Mouse (Mus musculus): ENCODE data around the gene Cdh3. TPM values are rescaled to one million over a fixed set of nuclear protein-coding genes. Genes with fewer than 3 reads are reported as not detected.

Cdh3 gene
- polyA plus RNA-seq, 1 experiment = not detected

DNA sequence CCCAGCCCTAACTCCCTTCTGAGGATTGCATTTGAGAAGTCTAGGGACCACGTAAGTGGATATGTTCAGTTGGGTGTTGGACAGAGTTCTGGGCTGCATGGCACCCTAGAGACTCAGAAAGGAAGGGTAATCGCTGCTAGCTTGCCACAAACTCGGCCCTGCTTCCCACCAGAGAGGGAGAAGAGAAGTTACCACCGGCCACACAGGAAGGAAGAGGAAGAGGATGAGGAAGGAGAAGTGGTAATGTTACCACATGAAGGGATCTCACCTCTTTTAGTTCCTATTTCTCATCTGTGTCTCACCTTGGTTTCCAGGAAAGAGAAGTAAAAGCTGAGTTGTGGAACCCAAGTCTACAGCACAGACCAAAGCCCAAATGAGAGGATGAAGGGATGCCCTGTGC lies 63.6 kb downstream of the Cdh3 start:
- Histone ChIP-seq H3K4me3 (ENCODE audit: insufficient read depth, low read depth, low read length) (no peak overlapping the region), H3K4me1 (ENCODE audit: control insufficient read depth, insufficient read depth, low read length) (peaks cover 5% of the 10 kb centered on the region; the same call in 1 of the 2 replicates), H3K27ac (ENCODE audit: insufficient read depth, low read depth, low read length) (no peak overlapping the region)
- TF ChIP-seq CTCF (IDR thresholded peaks at IDR 0.05; ENCODE audit: insufficient read depth, low read depth, low read length) (no peak), POLR2A (IDR thresholded peaks at IDR 0.05; ENCODE audit: insufficient read depth, low read depth, low read length) (no peak)
- WGBS = 94% methylated on average over 4 of the region's 4 CpGs

- no peak overlapping the region for H3K4me3 ChIP-seq (ENCODE audit: insufficient read depth, low read depth, low read length)
- TF ChIP-seq CTCF (IDR thresholded peaks at IDR 0.05; ENCODE audit: insufficient read depth, low read depth, low read length) (no peak), POLR2A (IDR thresholded peaks at IDR 0.05; ENCODE audit: insufficient read depth, low read depth, low read length) (no peak)
- H3K4me1 ChIP-seq (ENCODE audit: control insufficient read depth, insufficient read depth, low read length) = peaks cover 5% of the 10 kb centered on the region; the same call in 1 of the 2 replicates
- WGBS = 33% methylated on average over 6 of the region's 6 CpGs
- no peak overlapping the region for H3K27ac ChIP-seq (ENCODE audit: insufficient read depth, low read depth, low read length)
These were observed 66.3 kb downstream of the Cdh3 start for GRCm38 (mm10) chr8:106576849-106577555.

GRCm38 (mm10) chr8:106579510-106579909 lies 68.8 kb downstream of the Cdh3 start:
- 93% methylated on average over 2 of the region's 2 CpGs for WGBS
- Histone ChIP-seq H3K4me1 (ENCODE audit: control insufficient read depth, insufficient read depth, low read length) (peaks cover 5% of the 10 kb centered on the region; the same call in 1 of the 2 replicates), H3K4me3 (ENCODE audit: insufficient read depth, low read depth, low read length) (no peak overlapping the region), H3K27ac (ENCODE audit: insufficient read depth, low read depth, low read length) (no peak overlapping the region)
- TF ChIP-seq CTCF (IDR thresholded peaks at IDR 0.05; ENCODE audit: insufficient read depth, low read depth, low read length) = no peak
- TF ChIP-seq POLR2A (IDR thresholded peaks at IDR 0.05; ENCODE audit: insufficient read depth, low read depth, low read length) = no peak

GRCm38 (mm10) chr8:106581344-106582088 lies 70.8 kb downstream of the Cdh3 start:
- TF ChIP-seq CTCF (IDR thresholded peaks at IDR 0.05; ENCODE audit: insufficient read depth, low read depth, low read length) (no peak), POLR2A (IDR thresholded peaks at IDR 0.05; ENCODE audit: insufficient read depth, low read depth, low read length) (no peak)
- Histone ChIP-seq H3K27ac (ENCODE audit: insufficient read depth, low read depth, low read length) (no peak overlapping the region), H3K4me3 (ENCODE audit: insufficient read depth, low read depth, low read length) (no peak overlapping the region), H3K4me1 (ENCODE audit: control insufficient read depth, insufficient read depth, low read length) (peaks cover 5% of the 10 kb centered on the region; the same call in 1 of the 2 replicates)
- 77% methylated on average over 6 of the region's 6 CpGs for WGBS

- no peak overlapping the region for H3K4me3 ChIP-seq (ENCODE audit: insufficient read depth, low read depth, low read length)
- TF ChIP-seq POLR2A (IDR thresholded peaks at IDR 0.05; ENCODE audit: insufficient read depth, low read depth, low read length) (no peak), CTCF (IDR thresholded peaks at IDR 0.05; ENCODE audit: insufficient read depth, low read depth, low read length) (no peak)
- H3K27ac ChIP-seq (ENCODE audit: insufficient read depth, low read depth, low read length) = no peak overlapping the region
- 82% methylated on average over 11 of the region's 11 CpGs for WGBS
- no peaks in the 10 kb centered on the region for H3K4me1 ChIP-seq (ENCODE audit: control insufficient read depth, insufficient read depth, low read length)
These were observed 74.4 kb downstream of the Cdh3 start for GRCm38 (mm10) chr8:106584942-106585670.

DNA sequence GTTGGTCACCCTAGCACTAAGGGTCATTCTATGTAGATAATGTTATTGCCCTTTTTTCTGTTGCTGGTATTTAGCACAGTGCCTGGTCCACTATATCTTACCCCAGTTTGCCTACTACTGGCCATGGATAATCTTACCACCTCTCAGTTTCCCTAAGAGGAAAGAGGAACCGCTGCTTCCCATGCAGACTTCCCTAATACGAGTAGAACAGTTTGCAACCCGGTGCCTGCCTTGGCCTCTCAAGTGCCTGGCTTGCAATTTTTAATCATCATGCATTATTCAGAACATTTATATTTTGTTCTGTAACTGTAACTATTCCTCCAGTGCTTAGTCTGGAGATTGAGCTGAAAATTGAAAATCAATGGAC lies 75.0 kb downstream of the Cdh3 start:
- Histone ChIP-seq H3K27ac (ENCODE audit: insufficient read depth, low read depth, low read length) (no peak overlapping the region), H3K4me1 (ENCODE audit: control insufficient read depth, insufficient read depth, low read length) (no peaks in the 10 kb centered on the region), H3K4me3 (ENCODE audit: insufficient read depth, low read depth, low read length) (no peak overlapping the region)
- TF ChIP-seq CTCF (IDR thresholded peaks at IDR 0.05; ENCODE audit: insufficient read depth, low read depth, low read length) = no peak
- no peak for TF ChIP-seq POLR2A (IDR thresholded peaks at IDR 0.05; ENCODE audit: insufficient read depth, low read depth, low read length)
- 95% methylated on average over 3 of the region's 3 CpGs for WGBS

- WGBS = 80% methylated on average over 8 of the region's 8 CpGs
- Histone ChIP-seq H3K27ac (ENCODE audit: insufficient read depth, low read depth, low read length) (no peak overlapping the region), H3K4me3 (ENCODE audit: insufficient read depth, low read depth, low read length) (no peak overlapping the region), H3K4me1 (ENCODE audit: control insufficient read depth, insufficient read depth, low read length) (no peaks in the 10 kb centered on the region)
- TF ChIP-seq CTCF (IDR thresholded peaks at IDR 0.05; ENCODE audit: insufficient read depth, low read depth, low read length) (no peak), POLR2A (IDR thresholded peaks at IDR 0.05; ENCODE audit: insufficient read depth, low read depth, low read length) (no peak)
These were observed 76.2 kb downstream of the Cdh3 start for GRCm38 (mm10) chr8:106586896-106587295.

DNA sequence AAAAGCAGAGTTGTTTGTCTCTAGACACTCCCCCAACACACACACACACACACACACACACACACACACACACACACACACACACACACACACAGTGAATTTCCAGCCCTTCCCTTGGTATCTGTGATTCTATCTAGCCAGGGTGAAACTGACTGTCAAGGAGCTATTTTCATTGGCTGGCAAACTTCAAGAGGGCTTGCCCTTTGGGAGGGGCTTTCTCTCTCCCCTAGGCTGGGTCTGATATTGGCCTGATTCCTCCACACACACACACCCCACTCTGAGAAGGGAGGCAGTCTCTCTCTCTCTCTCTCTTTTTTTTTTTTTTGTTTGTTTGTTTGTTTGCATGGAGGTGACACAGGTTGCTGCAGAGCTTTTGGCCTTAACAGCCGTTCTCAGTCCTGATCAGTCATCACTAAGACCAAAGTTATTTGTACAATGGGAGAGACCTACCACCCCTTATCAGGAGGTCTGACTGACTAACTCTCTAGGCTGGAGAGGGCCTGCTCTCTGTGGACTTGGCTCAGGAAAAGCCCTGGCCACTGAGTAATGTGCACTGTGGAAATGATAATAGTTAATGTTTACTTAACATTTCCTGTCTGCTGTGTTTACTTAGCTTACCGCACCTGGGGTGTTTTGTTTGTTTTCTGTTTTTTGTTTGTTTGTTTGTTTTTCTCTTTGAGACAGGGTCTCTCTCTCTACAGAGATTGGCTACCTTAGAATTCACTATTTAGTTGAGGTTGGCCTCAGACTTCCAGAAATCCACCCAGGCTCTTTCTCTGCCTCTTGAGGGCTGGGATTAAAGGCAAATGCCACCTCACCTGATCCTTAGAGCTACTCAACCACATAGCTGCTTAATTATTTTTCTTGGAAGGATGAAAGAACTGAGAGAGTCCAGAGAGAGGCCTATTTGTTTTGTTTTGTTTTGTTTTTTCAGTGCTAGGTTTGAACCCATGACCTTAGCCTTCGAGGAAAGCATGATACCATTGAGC lies 78.0 kb downstream of the Cdh3 start:
- Histone ChIP-seq H3K4me1 (ENCODE audit: control insufficient read depth, insufficient read depth, low read length) (no peaks in the 10 kb centered on the region), H3K27ac (ENCODE audit: insufficient read depth, low read depth, low read length) (no peak overlapping the region), H3K4me3 (ENCODE audit: insufficient read depth, low read depth, low read length) (no peak overlapping the region)
- WGBS = 69% methylated on average over 3 of the region's 3 CpGs
- TF ChIP-seq CTCF (IDR thresholded peaks at IDR 0.05; ENCODE audit: insufficient read depth, low read depth, low read length) (no peak), POLR2A (IDR thresholded peaks at IDR 0.05; ENCODE audit: insufficient read depth, low read depth, low read length) (no peak)

Measured in olfactory bulb, adult 2 months (tissue).